Mouse (Mus musculus) brain, embryonic 14.5 days (tissue): ENCODE measurements around the gene Heatr6.

Source experiments
- CTCF ChIP-seq: fragments of 200-500 bp; IDR thresholded peaks from 2 replicates; pipeline ENCODE4 v1.5.1; 2012; ENCODE audit warnings: inconsistent platforms, mild to moderate bottlenecking, moderate library complexity, borderline replicate concordance; ENCODE audit not compliant: insufficient read depth, insufficient read length; ENCODE audit errors: extremely low read depth
- POLR2A ChIP-seq: fragments of 200-500 bp; IDR thresholded peaks from 2 replicates; pipeline ENCODE4 v1.6.1; 2012; ENCODE audit warnings: mild to moderate bottlenecking, inconsistent platforms, borderline replicate concordance; ENCODE audit not compliant: poor library complexity, insufficient read depth, insufficient read length, severe bottlenecking; ENCODE audit errors: extremely low read depth

- TF ChIP-seq CTCF (no peak), POLR2A (no peak)
Observed at GRCm38 (mm10) chr11:83810441-83810840, 56.9 kb downstream of the Heatr6 start.
